Mouse (Mus musculus) heart, adult 2 months (tissue): ENCODE measurements around the gene Scgn.
A peak's percentile ranks its signal among the peaks of the same experiment; 100 is the strongest.

Experiments
- CTCF ChIP-seq: fragments of 200-600 bp; IDR thresholded peaks from 2 replicates; pipeline ENCODE4 v1.8.1; 2022; ENCODE audit warnings: antibody characterized with exemption, mild to moderate bottlenecking, moderate library complexity
- EP300 ChIP-seq: fragments of 200-500 bp; IDR thresholded peaks from 2 replicates; pipeline ENCODE4 v1.6.1; 2011; ENCODE audit warnings: low read depth, low read length, control low read depth; ENCODE audit not compliant: insufficient read depth
- POLR2A ChIP-seq: fragments of 200-500 bp; IDR thresholded peaks from 2 replicates; pipeline ENCODE4 v1.6.1; 2011; ENCODE audit warnings: mild to moderate bottlenecking, low read depth, low read length, control low read depth; ENCODE audit not compliant: insufficient read depth

GRCm38 (mm10) chr13:23950928-23951327 is 40.1 kb downstream of the Scgn start:
- TF ChIP-seq CTCF (peak; percentile 46), POLR2A (no peak), EP300 (no peak)
